Mouse (Mus musculus) MEL (cell line): ENCODE measurements around the gene Prodh2. TPM values are rescaled to one million over a fixed set of nuclear protein-coding genes. Genes with fewer than 3 reads are reported as not detected.

Experiments used
- DNase-seq: peaks from one replicate; pipeline ENCODE4 v3.0.0; 2011; ENCODE audit warnings: low read depth, low spot score
- H3K27ac ChIP-seq: 2 replicates; pipeline ENCODE4 v1.5.1; 2012; ENCODE audit warnings: low read depth, mild to moderate bottlenecking, control low read depth, low read length, moderate library complexity; ENCODE audit not compliant: control insufficient read depth
- H3K27me3 ChIP-seq, 2 experiments: fragments of 150-350 bp in 1 of 2; sonication (generic) in 1 of 2; 2 replicates each; pipeline ENCODE4 v1.6.1; 2012; ENCODE audit warnings: low read length in 2 of 2, mild to moderate bottlenecking in 2 of 2, improper control_type of control experiment in 1 of 2, moderate library complexity in 1 of 2; ENCODE audit not compliant: insufficient read depth in 2 of 2, control insufficient read depth in 1 of 2
- H3K36me3 ChIP-seq, 2 experiments: 2 replicates each; pipeline ENCODE4 v1.6.1; 2012 to 2014; ENCODE audit warnings: low read length in 2 of 2, improper control_type of control experiment in 1 of 2, inconsistent platforms in 1 of 2, mild to moderate bottlenecking in 1 of 2; ENCODE audit not compliant: insufficient read depth in 2 of 2, control insufficient read depth in 1 of 2
- H3K4me1 ChIP-seq, 2 experiments: fragments of 150-350 bp in 1 of 2; sonication (generic) in 1 of 2; 2 replicates each; pipeline ENCODE4 v1.6.1; 2012; ENCODE audit warnings: low read length in 2 of 2, improper control_type of control experiment in 1 of 2, mild to moderate bottlenecking in 1 of 2; ENCODE audit not compliant: insufficient read depth in 2 of 2, control insufficient read depth in 1 of 2
- H3K4me3 ChIP-seq, 2 experiments: fragments of 150-350 bp in 1 of 2; sonication (generic) in 1 of 2; 2 replicates each; pipeline ENCODE4 v1.5.1; 2012; ENCODE audit warnings: low read depth in 2 of 2, low read length in 2 of 2, mild to moderate bottlenecking in 2 of 2, moderate library complexity in 2 of 2, control low read depth in 1 of 2, improper control_type of control experiment in 1 of 2; ENCODE audit not compliant: control insufficient read depth in 1 of 2, insufficient read depth in 1 of 2
- H3K79me2 ChIP-seq: 2 replicates; pipeline ENCODE4 v1.6.1; 2012; ENCODE audit warnings: mild to moderate bottlenecking, low read length, moderate library complexity; ENCODE audit not compliant: control insufficient read depth, poor library complexity, insufficient read depth
- H3K9ac ChIP-seq: 2 replicates; pipeline ENCODE4 v1.6.1; 2012; ENCODE audit warnings: low read depth, mild to moderate bottlenecking, control low read depth, low read length, moderate library complexity; ENCODE audit not compliant: control insufficient read depth, poor library complexity, severe bottlenecking
- H3K9me3 ChIP-seq: fragments of 150-350 bp; sonication (generic); replicated peaks from 2 replicates; pipeline ENCODE4 v1.6.1; 2012; ENCODE audit warnings: mild to moderate bottlenecking, low read length, improper control_type of control experiment, moderate library complexity; ENCODE audit not compliant: insufficient read depth
- BHLHE40 ChIP-seq: IDR thresholded peaks from 2 replicates; pipeline ENCODE4 v1.6.1; 2012; ENCODE audit warnings: low read depth, mild to moderate bottlenecking, inconsistent platforms, low read length, improper control_type of control experiment, borderline replicate concordance
- CHD2 ChIP-seq: IDR thresholded peaks from 2 replicates; pipeline ENCODE4 v1.6.1; 2011; ENCODE audit warnings: low read length, improper control_type of control experiment
- E2F4 ChIP-seq: IDR thresholded peaks from 2 replicates; pipeline ENCODE4 v1.6.1; 2011; ENCODE audit warnings: low read depth, low read length, improper control_type of control experiment, borderline replicate concordance
- HCFC1 ChIP-seq: IDR thresholded peaks from 2 replicates; pipeline ENCODE4 v1.6.1; 2012; ENCODE audit warnings: low read depth, mild to moderate bottlenecking, inconsistent platforms, low read length, improper control_type of control experiment, moderate library complexity
- JUND ChIP-seq: IDR thresholded peaks from 2 replicates; pipeline ENCODE4 v1.6.1; 2011; ENCODE audit warnings: low read depth, mild to moderate bottlenecking, improper control_type of control experiment, low read length
- KAT2A ChIP-seq: conservative IDR thresholded peaks from 2 replicates; pipeline ENCODE4 v1.6.1; 2012; ENCODE audit warnings: low read depth, low read length, improper control_type of control experiment, inconsistent platforms
- MAFK ChIP-seq: IDR thresholded peaks from 2 replicates; pipeline ENCODE4 v1.6.1; 2011; ENCODE audit warnings: low read depth, mild to moderate bottlenecking, low read length, improper control_type of control experiment, borderline replicate concordance
- MEF2A ChIP-seq: IDR thresholded peaks from 2 replicates; pipeline ENCODE4 v1.6.1; 2014; ENCODE audit warnings: low read depth, mild to moderate bottlenecking, inconsistent platforms, low read length, improper control_type of control experiment; ENCODE audit not compliant: poor library complexity, insufficient replicate concordance, severe bottlenecking; ENCODE audit errors: extremely low read depth
- MYC ChIP-seq: IDR thresholded peaks from 2 replicates; pipeline ENCODE4 v1.6.1; 2011; ENCODE audit warnings: low read depth, mild to moderate bottlenecking, low read length, improper control_type of control experiment, moderate library complexity
- NRF1 ChIP-seq: IDR thresholded peaks from 2 replicates; pipeline ENCODE4 v1.6.1; 2014; ENCODE audit warnings: low read depth, mild to moderate bottlenecking, inconsistent platforms, low read length, improper control_type of control experiment, moderate library complexity; ENCODE audit not compliant: poor library complexity, insufficient read depth, severe bottlenecking
- POLR2A ChIP-seq, 2 experiments: IDR thresholded peaks; 2 replicates each; pipeline ENCODE4 v1.6.1; 2011 to 2012; ENCODE audit warnings: low read length in 2 of 2, mild to moderate bottlenecking in 2 of 2, control low read depth in 1 of 2, improper control_type of control experiment in 1 of 2, low read depth in 1 of 2, moderate library complexity in 1 of 2; ENCODE audit not compliant: control insufficient read depth in 1 of 2, insufficient read depth in 1 of 2, poor library complexity in 1 of 2
- RAD21 ChIP-seq: IDR thresholded peaks from 2 replicates; pipeline ENCODE4 v1.6.1; 2011; ENCODE audit warnings: mild to moderate bottlenecking, low read depth, low read length, improper control_type of control experiment
- RCOR1 ChIP-seq: IDR thresholded peaks from 2 replicates; pipeline ENCODE4 v1.6.1; 2012; ENCODE audit warnings: low read depth, mild to moderate bottlenecking, inconsistent platforms, low read length, improper control_type of control experiment
- SIN3A ChIP-seq: IDR thresholded peaks from 2 replicates; pipeline ENCODE4 v1.6.1; 2012; ENCODE audit warnings: low read length, improper control_type of control experiment, inconsistent platforms
- SMC3 ChIP-seq: IDR thresholded peaks from 2 replicates; pipeline ENCODE4 v1.6.1; 2011; ENCODE audit warnings: low read depth, low read length, improper control_type of control experiment
- TBP ChIP-seq: IDR thresholded peaks from 2 replicates; pipeline ENCODE4 v1.8.0; 2011; ENCODE audit warnings: low read depth, low read length, improper control_type of control experiment
- TCF12 ChIP-seq: IDR thresholded peaks from 2 replicates; pipeline ENCODE4 v1.6.1; 2014; ENCODE audit warnings: low read depth, mild to moderate bottlenecking, inconsistent platforms, low read length, improper control_type of control experiment, moderate library complexity
- UBTF ChIP-seq: IDR thresholded peaks from 2 replicates; pipeline ENCODE4 v1.6.1; 2012; ENCODE audit warnings: low read depth, mild to moderate bottlenecking, inconsistent platforms, low read length, improper control_type of control experiment, moderate library complexity, borderline replicate concordance; ENCODE audit not compliant: insufficient read depth
- USF1 ChIP-seq: IDR thresholded peaks from 2 replicates; pipeline ENCODE4 v1.6.1; 2014; ENCODE audit warnings: low read depth, mild to moderate bottlenecking, inconsistent platforms, low read length, improper control_type of control experiment, moderate library complexity
- USF2 ChIP-seq, 2 experiments: IDR thresholded peaks; 2 replicates each; pipeline ENCODE4 v1.6.1; 2011 to 2012; ENCODE audit warnings: improper control_type of control experiment in 2 of 2, low read length in 2 of 2, borderline replicate concordance in 1 of 2, inconsistent platforms in 1 of 2, low read depth in 1 of 2, mild to moderate bottlenecking in 1 of 2; ENCODE audit not compliant: insufficient read depth in 1 of 2
- ZC3H11A ChIP-seq: IDR thresholded peaks from 2 replicates; pipeline ENCODE4 v1.6.1; 2012; ENCODE audit warnings: low read depth, mild to moderate bottlenecking, inconsistent platforms, low read length, improper control_type of control experiment
- ZMIZ1 ChIP-seq: IDR thresholded peaks from 2 replicates; pipeline ENCODE4 v1.6.1; 2012; ENCODE audit warnings: low read depth, mild to moderate bottlenecking, inconsistent platforms, low read length, improper control_type of control experiment, moderate library complexity
- polyA plus RNA-seq, 2 experiments: library from polyadenylated mRNA; stranded (reverse) in 1 of 2; unstranded in 1 of 2; fragments of >175 nt in 1 of 2; fragments of >200 nt in 1 of 2; gene quantifications; 2 replicates each; pipeline versions ENCODE4 v1.2.1 to v1.2.4; 2012; ENCODE audit warnings: low replicate concordance in 2 of 2, low read depth in 1 of 2; ENCODE audit not compliant: insufficient read length in 2 of 2, insufficient read depth in 1 of 2, missing spikeins in 1 of 2
- total RNA-seq: library from RNA; depleted of rRNA; stranded (reverse); fragments of 300-350 nt; gene quantifications from 2 replicates; pipeline ENCODE4 v1.2.3, GENCODE M21; 2012

Gene Prodh2
- total and polyA plus RNA-seq, 3 experiments: not detected

DNA sequence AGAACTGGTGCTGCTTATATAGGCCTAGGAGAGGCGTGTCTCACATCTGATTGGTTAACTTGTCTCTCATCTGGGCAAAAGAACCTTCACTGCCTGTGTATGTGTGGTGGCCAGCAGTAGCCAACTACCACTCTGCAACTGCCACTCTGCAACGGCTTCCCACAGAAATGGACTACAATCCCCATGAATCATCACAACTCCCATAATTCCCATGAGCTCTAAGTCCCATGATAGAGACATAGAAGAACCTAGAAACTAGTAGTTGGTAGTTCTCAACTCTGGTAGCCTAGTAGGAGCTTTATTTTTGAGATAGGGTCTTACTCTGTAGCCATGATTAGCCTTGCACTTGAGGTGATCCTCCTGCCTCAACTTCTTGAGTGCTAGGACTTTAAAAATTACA lies 56.5 kb downstream of the Prodh2 start:
- H3K9me3 ChIP-seq: no peaks in the 10 kb centered on the region
- H3K27me3 ChIP-seq: no peaks in the 10 kb centered on the region
- TF ChIP-seq UBTF (no peak), USF1 (no peak), HCFC1 (peak; percentile 75), SMC3 (no peak), MYC (no peak), TBP (no peak), USF2 (IDR thresholded peaks at IDR 0.05; ENCODE audit: borderline replicate concordance in 1 of 2, insufficient read depth in 1 of 2, low read depth in 1 of 2, low read length in 2 of 2) (no peak)
- TF ChIP-seq, all 39 proteins: peak for 1
- H3K4me1 ChIP-seq: peaks cover 0 to 12% of the 10 kb centered on the region in 2 experiments; a peak in 3 of 4 replicates
- no peak for DNase-seq
- peaks cover 2% of the 10 kb centered on the region; the same call in 1 of the 2 replicates for H3K79me2 ChIP-seq
- H3K36me3 ChIP-seq: peaks cover 0 to 12% of the 10 kb centered on the region in 2 experiments; a peak in 3 of 4 replicates
- H3K9ac ChIP-seq: no peak overlapping the region
- H3K27ac ChIP-seq: no peak overlapping the region
- H3K4me3 ChIP-seq: no peak overlapping the region

DNA sequence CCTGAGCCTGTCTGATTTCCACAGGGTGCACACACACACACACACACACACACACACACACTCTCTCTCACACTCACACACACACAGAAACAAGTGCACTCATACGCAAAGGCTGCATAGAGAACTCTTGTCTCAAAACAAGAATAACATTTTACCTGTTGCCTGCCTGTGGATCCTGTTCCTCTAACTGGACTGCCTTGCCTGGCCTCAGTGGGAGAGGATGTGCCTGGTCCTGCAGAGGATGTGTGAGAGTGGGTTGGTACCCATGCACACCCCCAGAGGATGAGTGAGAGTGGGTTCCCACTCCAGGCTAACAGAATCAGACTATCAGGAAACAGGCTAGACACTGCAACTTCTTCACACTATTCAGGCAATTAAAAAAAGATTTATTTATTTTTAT lies 57.2 kb downstream of the Prodh2 start:
- no peak for DNase-seq
- H3K4me3 ChIP-seq: no peak overlapping the region
- peaks cover 2% of the 10 kb centered on the region; the same call in 1 of the 2 replicates for H3K79me2 ChIP-seq

DNA sequence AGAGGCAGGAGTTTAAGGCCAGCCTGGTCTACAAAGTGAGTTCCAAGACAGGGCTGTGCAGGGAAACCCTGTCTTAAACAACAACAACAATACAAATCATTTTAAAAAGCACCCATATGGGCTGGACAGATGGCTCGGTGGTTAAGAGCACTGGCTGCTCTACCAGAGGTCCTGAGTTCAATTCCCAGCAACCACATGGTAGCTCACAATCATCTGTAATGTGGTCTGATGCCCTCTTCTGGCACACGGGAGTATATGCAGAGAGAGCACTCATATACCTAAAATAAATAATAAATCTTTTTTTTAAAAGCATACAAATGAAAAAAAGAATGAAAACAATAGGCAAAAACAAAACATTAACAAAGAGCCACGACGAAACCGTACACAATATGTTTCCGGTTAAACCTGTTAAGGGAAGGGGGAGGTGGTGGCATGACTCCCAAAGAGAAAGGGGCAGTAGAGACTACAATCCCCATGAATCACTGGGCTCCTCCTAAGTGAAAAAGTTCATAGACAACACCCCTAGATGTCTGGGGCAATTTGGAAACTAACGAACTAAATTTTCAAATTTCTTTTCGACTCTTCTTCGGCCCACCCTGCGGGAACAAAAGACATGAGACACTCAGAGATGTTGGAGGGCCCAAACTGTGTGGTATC lies 58.2 kb downstream of the Prodh2 start:
- peak; percentile 89 for DNase-seq
- TF ChIP-seq BHLHE40 (no peak), NRF1 (no peak), E2F4 (0 out of 2 replicates have a peak, but pooled peaks have one; percentile 41), UBTF (no peak), KAT2A (peak; percentile 76), JUND (no peak), HCFC1 (peak; percentile 91), RCOR1 (peak; percentile 26; the same call in 1 of the 2 replicates), RAD21 (no peak; the same call in none of the 2 replicates), POLR2A (IDR thresholded peaks at IDR 0.05; ENCODE audit: control insufficient read depth in 1 of 2, insufficient read depth in 1 of 2, low read depth in 1 of 2, low read length in 2 of 2, poor library complexity in 1 of 2) (no peak), ZMIZ1 (no peak), CHD2 (no peak), ZC3H11A (no peak), MAFK (no peak), TCF12 (0 out of 2 replicates have a peak, but pooled peaks have one; percentile 12), SIN3A (no peak; the same call in 1 of the 2 replicates), MEF2A (no peak)

More for the DNA sequence above, 57.2 kb downstream of the Prodh2 start:
- peaks cover 0 to 8% of the 10 kb centered on the region in 2 experiments; a peak in 1 of 4 replicates for H3K4me1 ChIP-seq
- no peak overlapping the region for H3K9ac ChIP-seq
- H3K36me3 ChIP-seq: peaks cover 0 to 8% of the 10 kb centered on the region in 2 experiments; a peak in 3 of 4 replicates
- no peak for TF ChIP-seq MEF2A
- TF ChIP-seq POLR2A (IDR thresholded peaks at IDR 0.05; ENCODE audit: control insufficient read depth in 1 of 2, insufficient read depth in 1 of 2, low read depth in 1 of 2, low read length in 2 of 2, poor library complexity in 1 of 2): no peak
- H3K9me3 ChIP-seq: no peaks in the 10 kb centered on the region
- H3K27ac ChIP-seq: no peak overlapping the region
- H3K27me3 ChIP-seq: no peaks in the 10 kb centered on the region

More for the DNA sequence above, 58.2 kb downstream of the Prodh2 start:
- Histone ChIP-seq H3K36me3 (peaks cover 0 to 5% of the 10 kb centered on the region in 2 experiments; a peak in 2 of 4 replicates), H3K4me3 (peak overlapping the region; percentile 48 to 71), H3K79me2 (peaks cover 2% of the 10 kb centered on the region; the same call in 1 of the 2 replicates), H3K9me3 (no peaks in the 10 kb centered on the region), H3K27ac (peak overlapping the region; percentile 93), H3K27me3 (no peaks in the 10 kb centered on the region), H3K4me1 (peaks cover 0 to 5% of the 10 kb centered on the region in 2 experiments; a peak in 1 of 4 replicates), H3K9ac (peak overlapping the region; percentile 81)
